Mouse (Mus musculus) G1E-ER4 (cell line): ENCODE data around the gene Tmem82. TPM values are rescaled to one million over a fixed set of nuclear protein-coding genes. Genes with fewer than 3 reads are reported as not detected.

ENCODE experiments used
- GATA1 ChIP-seq: IDR thresholded peaks from one replicate; pipeline ENCODE4 v1.8.0; 2012; ENCODE audit warnings: low read length, inconsistent platforms
- polyA plus RNA-seq: library from polyadenylated mRNA; stranded (reverse); fragments of >175 nt; gene quantifications from 2 replicates; pipeline ENCODE4 v1.2.3, GENCODE M21; 2012

Tmem82 gene
- polyA plus RNA-seq, 1 experiment, result not detected

- TF ChIP-seq GATA1, result no peak
These were observed 42.0 kb downstream of the Tmem82 start for GRCm38 (mm10) chr4:141576404-141576803.

- no peak for TF ChIP-seq GATA1
These were observed 43.4 kb downstream of the Tmem82 start for GRCm38 (mm10) chr4:141574789-141575702.

- no peak for TF ChIP-seq GATA1
These were observed 45.0 kb downstream of the Tmem82 start for GRCm38 (mm10) chr4:141573359-141573966.

GRCm38 (mm10) chr4:141572668-141573358, 45.6 kb downstream of the Tmem82 start:
- no peak for TF ChIP-seq GATA1

- TF ChIP-seq GATA1, result no peak
These were observed 46.5 kb downstream of the Tmem82 start for GRCm38 (mm10) chr4:141571934-141572333.

- no peak for TF ChIP-seq GATA1
These were observed 47.1 kb downstream of the Tmem82 start for GRCm38 (mm10) chr4:141571337-141571739.

- TF ChIP-seq GATA1, result no peak
These were observed 47.6 kb downstream of the Tmem82 start for GRCm38 (mm10) chr4:141570821-141571220.

- no peak for TF ChIP-seq GATA1
These were observed 48.4 kb downstream of the Tmem82 start for GRCm38 (mm10) chr4:141570004-141570403.

GRCm38 (mm10) chr4:141568966-141569365, 49.5 kb downstream of the Tmem82 start:
- no peak for TF ChIP-seq GATA1

- no peak for TF ChIP-seq GATA1
These were observed 52.2 kb downstream of the Tmem82 start for GRCm38 (mm10) chr4:141566187-141566586.

- TF ChIP-seq GATA1, result no peak
These were observed 53.1 kb downstream of the Tmem82 start for GRCm38 (mm10) chr4:141565325-141565724.

- TF ChIP-seq GATA1, result no peak
These were observed 53.8 kb downstream of the Tmem82 start for GRCm38 (mm10) chr4:141564660-141565059.

- no peak for TF ChIP-seq GATA1
These were observed 54.2 kb downstream of the Tmem82 start for GRCm38 (mm10) chr4:141564209-141564608.

Other genes with a start within 250 kb of the Tmem82 start
- gene Clcnka, start 219.9 kb downstream of the Tmem82 start, polyA plus RNA-seq, result not detected in 2 replicates
- not detected in 2 replicates for gene Clcnkb, start 202.6 kb downstream of the Tmem82 start, polyA plus RNA-seq
- gene Hspb7, start 197.9 kb downstream of the Tmem82 start, polyA plus RNA-seq, result not detected in 2 replicates
- gene Srarp, start 182.5 kb downstream of the Tmem82 start, polyA plus RNA-seq, result not detected in 2 replicates
- 45.7 and 50.0 TPM in 2 replicates for gene Zbtb17, start 174.0 kb downstream of the Tmem82 start, polyA plus RNA-seq
- 124 and 156 TPM in 2 replicates for gene Spen, start 80.0 kb downstream of the Tmem82 start, polyA plus RNA-seq
- gene Fblim1, start 12.5 kb downstream of the Tmem82 start, polyA plus RNA-seq, result not detected in 2 replicates
- not detected in 2 replicates for gene Slc25a34, start 5.2 kb upstream of the Tmem82 start, polyA plus RNA-seq
- gene Plekhm2, start 46.3 kb upstream of the Tmem82 start, polyA plus RNA-seq, result 19.5 and 20.7 TPM in 2 replicates
- 3.3 TPM in 1 of 2 replicates, not detected in the other for gene Rsc1a1, start 67.0 kb upstream of the Tmem82 start, polyA plus RNA-seq
- 10.5 and 19.5 TPM in 2 replicates for gene Ddi2, start 104.8 kb upstream of the Tmem82 start, polyA plus RNA-seq
- 0.10 and 0.19 TPM in 2 replicates for gene Agmat, start 128.0 kb upstream of the Tmem82 start, polyA plus RNA-seq
- gene Dnajc16, start 172.3 kb upstream of the Tmem82 start, polyA plus RNA-seq, result 3.0 and 3.2 TPM in 2 replicates
- gene Casp9, start 175.0 kb upstream of the Tmem82 start, polyA plus RNA-seq, result 19.5 and 22.3 TPM in 2 replicates
- gene Cela2a, start 207.5 kb upstream of the Tmem82 start, polyA plus RNA-seq, result not detected in 2 replicates
- gene Ctrc, start 227.7 kb upstream of the Tmem82 start, polyA plus RNA-seq, result not detected in 2 replicates